In genomic region chr9:111148414-111148813, GRCm38 (mm10) we compare ENCODE assay signal across 16 mouse cellular contexts. TPM values are rescaled to one million over a fixed set of nuclear protein-coding genes. Genes with fewer than 3 reads are reported as not detected.
DNase-seq lines count a peak whose midpoint lies in the region; ATAC-seq lines count a peak whose summit lies in the region.
"Had no signal": no experiment of that assay in that cellular context is flagged by ENCODE, and none has a peak within 500 bp of the region (broad histone marks: within the 10 kb centered on the region; RNA-seq: fewer than 3 reads in every experiment).

No protein-coding gene starts in this region.

- no peaks in the 10 kb centered on the region for H3K9me3 ChIP-seq in kidney, embryonic 16.5 days (ENCODE audit: low read length)
- H3K9me3 ChIP-seq in limb, embryonic 10.5 days (replicated peaks) = no peaks in the 10 kb centered on the region
- H3K9me3 ChIP-seq: forebrain, embryonic 10.5 days; liver, embryonic 15.5 days; midbrain, embryonic 10.5 days had no signal

- DNase-seq in heart, adult 11 months = peak; percentile 84
- no peak for DNase-seq in heart, postnatal 10 days
- no peak for DNase-seq in kidney, adult 8-10 months
- peak; percentile 35 for DNase-seq in limb, embryonic 10.5 days (ENCODE audit: low spot score)
- no peak for DNase-seq in natural killer cell, adult 2 months (ENCODE audit: low spot score in 2 of 2)
- DNase-seq: adrenal gland, postnatal 14 days; cerebellum, adult 8-10 months; kidney, postnatal 14 days had no signal

- H3K36me3 ChIP-seq in kidney, embryonic 16.5 days (ENCODE audit: insufficient read depth, low read length) = peaks cover 2% of the 10 kb centered on the region; the same call in 1 of the 2 replicates
- no peaks in the 10 kb centered on the region for H3K36me3 ChIP-seq in limb, embryonic 10.5 days
- H3K36me3 ChIP-seq: liver, embryonic 15.5 days had no signal

- peaks cover 22% of the 10 kb centered on the region for H3K4me1 ChIP-seq in kidney, embryonic 16.5 days (ENCODE audit: insufficient read depth, low read length)
- H3K4me1 ChIP-seq in brown adipose tissue, adult 24 weeks (ENCODE audit: control insufficient read depth, insufficient read depth, insufficient read length, low read length) = peaks cover 34% of the 10 kb centered on the region
- peaks cover 28% of the 10 kb centered on the region for H3K4me1 ChIP-seq in limb, embryonic 10.5 days
- H3K4me1 ChIP-seq: midbrain, embryonic 10.5 days had no signal

- intact Hi-C loops in heart, postnatal 10 days (cut with DNase I) = no loop called here

- H3K27ac ChIP-seq in kidney, embryonic 16.5 days (ENCODE audit: low read length) = peak overlapping the region; percentile 14; the same call in 1 of the 2 replicates
- peak overlapping the region; percentile 76 for H3K27ac ChIP-seq in brown adipose tissue, adult 24 weeks (replicated peaks; ENCODE audit: low read depth, low read length)
- H3K27ac ChIP-seq in limb, embryonic 10.5 days = peak overlapping the region; percentile 36; the same call in 1 of the 2 replicates
- H3K27ac ChIP-seq: forebrain, embryonic 10.5 days; hindbrain, postnatal 0 days; liver, embryonic 15.5 days; midbrain, embryonic 10.5 days had no signal

- H3K9ac ChIP-seq in kidney, embryonic 16.5 days (replicated peaks; ENCODE audit: low read length) = 0 out of 2 replicates have a peak overlapping the region, but pooled peaks have one; percentile 16
- H3K9ac ChIP-seq: liver, embryonic 15.5 days had no signal

- no peak for ATAC-seq in kidney, embryonic 16.5 days (ENCODE audit: low FRiP score, low TSS enrichment)
- no peak for ATAC-seq in megakaryocyte progenitor cell, adult 5-6 weeks (replicated peaks; ENCODE audit: poor library complexity)
- ATAC-seq: hindbrain, postnatal 0 days had no signal

- H3K4me2 ChIP-seq in kidney, embryonic 16.5 days (replicated peaks; ENCODE audit: low read depth, low read length) = no peak overlapping the region
- H3K4me2 ChIP-seq: liver, embryonic 15.5 days had no signal

- H3K27me3 ChIP-seq in kidney, embryonic 16.5 days (ENCODE audit: insufficient read depth, low read length) = no peaks in the 10 kb centered on the region
- H3K27me3 ChIP-seq in limb, embryonic 10.5 days (ENCODE audit: low read depth, poor library complexity, severe bottlenecking) = no peaks in the 10 kb centered on the region
- H3K27me3 ChIP-seq: CH12.LX; liver, embryonic 15.5 days had no signal

- no peak overlapping the region for H3K4me3 ChIP-seq in kidney, embryonic 16.5 days (ENCODE audit: low read length)
- no peak overlapping the region for H3K4me3 ChIP-seq in brown adipose tissue, adult 24 weeks (ENCODE audit: insufficient read depth, low read depth, low read length)
- H3K4me3 ChIP-seq in limb, embryonic 10.5 days = no peak overlapping the region
- H3K4me3 ChIP-seq: forebrain, embryonic 10.5 days; liver, embryonic 15.5 days; midbrain, embryonic 10.5 days had no signal

- WGBS in kidney, embryonic 16.5 days = 43% methylated on average over 2 of the region's 2 CpGs
- 48% methylated on average over 2 of the region's 2 CpGs for WGBS in limb, embryonic 10.5 days

RNA-seq across cellular contexts. Expression of gene Lrrfip2, which starts 31.0 kb away (rescaled TPM):
- total RNA-seq in heart, postnatal 10 days (2021) = 100 to 1,000 TPM; 105 to 108 TPM
- 37.8 and 38.2 TPM in 2 replicates for polyA plus RNA-seq in kidney, embryonic 16.5 days (2015; fragmentation: Nextera tagmentation; extraction: Ambion mirVana)
- polyA plus RNA-seq in brown adipose tissue, adult 24 weeks (2012; ENCODE audit: insufficient read depth, insufficient read length, missing spikeins) = 36.9 and 43.5 TPM in 2 replicates
- polyA plus RNA-seq in limb, embryonic 10.5 days (2016; fragmentation: Nextera tagmentation; extraction: Ambion mirVana) = 38.2 and 39.7 TPM in 2 replicates
- total RNA-seq in megakaryocyte progenitor cell, adult 5-6 weeks (2015) = 43.9 and 48.3 TPM in 2 replicates
- 66.8 and 74.0 TPM in 2 replicates for total RNA-seq in megakaryocyte progenitor cell, adult 5-6 weeks (2017)

Comparison
In these comparisons a context has a peak if more than half of its experiments do, and no peak if none do; other contexts are left out.
1. DNase-seq: peak in heart, adult 11 months (single experiment) and limb, embryonic 10.5 days (single experiment); none in heart, postnatal 10 days (0 of 2), kidney, adult 8-10 months (0 of 2) and natural killer cell, adult 2 months (0 of 2).
2. H3K27ac ChIP-seq: peak in every context shown above with its lines; median percentile 76 in brown adipose tissue, adult 24 weeks; 36 in limb, embryonic 10.5 days; 14 in kidney, embryonic 16.5 days.